Mouse (Mus musculus): Measurements from ENCODE around the gene Vars. TPM values are rescaled to one million over a fixed set of nuclear protein-coding genes. Genes with fewer than 3 reads are reported as not detected.

Vars gene
- polyA plus RNA-seq, 1 experiment from 2014 or later = 82.6 TPM

DNA sequence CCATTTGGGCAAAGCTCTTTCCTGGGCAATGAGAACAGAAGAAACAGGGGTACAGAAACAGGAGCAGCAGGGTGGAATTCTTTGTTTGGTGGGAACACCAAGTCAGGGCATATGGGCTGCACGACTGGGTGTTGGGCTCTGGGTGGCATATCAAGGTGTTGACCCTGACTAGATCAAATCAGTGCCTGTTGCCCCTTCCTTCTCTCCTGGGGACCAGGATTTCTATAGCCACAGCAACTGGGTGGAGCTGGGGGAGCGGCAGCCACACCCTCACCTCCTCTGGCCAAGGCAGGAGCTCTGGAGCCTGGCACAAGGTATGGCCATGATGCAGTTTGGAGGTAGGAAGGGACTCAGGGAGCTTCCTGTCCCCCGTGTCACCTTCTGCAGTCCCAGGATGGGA lies 17.4 kb downstream of the Vars start:
- Histone ChIP-seq H3K4me2 (no peak overlapping the region), H3K27me3 (replicated peaks) (peaks cover 5% of the 10 kb centered on the region; the same call in 1 of the 2 replicates), H3K9ac (no peak overlapping the region), H3K36me3 (peaks cover 34% of the 10 kb centered on the region), H3K4me1 (replicated peaks) (peaks cover 37% of the 10 kb centered on the region), H3K27ac (ENCODE audit: poor library complexity, severe bottlenecking) (no peak overlapping the region), H3K9me3 (replicated peaks) (no peaks in the 10 kb centered on the region), H3K4me3 (no peak overlapping the region)
- 68% methylated on average over 3 of the region's 3 CpGs for WGBS
- no peak for ATAC-seq (ENCODE audit: insufficient number of reproducible peaks, low FRiP score)

DNA sequence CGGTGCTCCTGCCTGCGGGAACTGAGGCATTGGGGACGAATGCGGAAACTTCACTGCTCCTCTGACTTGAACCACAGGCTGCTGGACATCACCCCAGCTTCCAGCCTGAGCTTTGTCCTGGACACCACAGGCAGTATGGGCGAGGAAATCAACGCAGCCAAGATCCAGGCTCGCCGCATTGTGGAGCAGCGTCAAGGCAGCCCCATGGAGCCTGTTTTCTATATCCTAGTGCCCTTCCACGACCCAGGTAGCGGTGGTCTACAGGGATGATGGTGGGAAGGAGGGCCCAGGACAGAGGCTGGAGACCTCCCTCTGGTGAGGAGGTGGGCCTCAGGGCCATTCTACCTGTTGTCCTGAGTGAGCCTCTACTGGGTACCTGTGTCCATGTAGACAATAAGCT lies 19.1 kb downstream of the Vars start:
- Histone ChIP-seq H3K36me3 (peaks cover 16% of the 10 kb centered on the region), H3K27ac (ENCODE audit: poor library complexity, severe bottlenecking) (no peak overlapping the region), H3K9ac (no peak overlapping the region), H3K27me3 (replicated peaks) (peaks cover 5% of the 10 kb centered on the region; the same call in 1 of the 2 replicates), H3K4me2 (no peak overlapping the region), H3K9me3 (replicated peaks) (no peaks in the 10 kb centered on the region), H3K4me1 (replicated peaks) (peaks cover 53% of the 10 kb centered on the region), H3K4me3 (no peak overlapping the region)
- ATAC-seq (ENCODE audit: insufficient number of reproducible peaks, low FRiP score) = no peak
- WGBS = 75% methylated on average over 11 of the region's 11 CpGs

DNA sequence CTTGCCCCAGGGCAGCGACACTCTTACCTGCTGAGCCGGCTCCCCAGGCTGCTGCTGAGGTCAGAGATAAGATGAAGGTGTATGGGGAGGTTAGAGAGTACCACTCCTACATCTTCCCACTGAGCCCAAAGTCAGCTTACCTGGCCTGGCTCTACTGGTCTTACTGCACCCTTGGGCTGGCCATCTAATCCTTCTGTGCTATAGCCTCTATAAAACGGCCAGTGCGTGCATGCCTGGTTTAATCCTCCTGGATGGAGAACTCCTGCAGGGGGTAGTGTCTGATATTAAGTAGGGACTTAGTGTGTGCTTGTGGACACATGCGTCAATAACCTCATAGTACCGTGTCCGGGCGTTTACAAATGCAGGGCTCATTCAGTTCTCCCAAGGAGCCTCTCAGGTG lies 19.8 kb downstream of the Vars start:
- no peak for ATAC-seq (ENCODE audit: insufficient number of reproducible peaks, low FRiP score)
- Histone ChIP-seq H3K36me3 (peaks cover 10% of the 10 kb centered on the region), H3K27me3 (replicated peaks) (peaks cover 5% of the 10 kb centered on the region; the same call in 1 of the 2 replicates), H3K4me1 (replicated peaks) (peaks cover 54% of the 10 kb centered on the region), H3K4me2 (no peak overlapping the region), H3K4me3 (no peak overlapping the region), H3K9me3 (replicated peaks) (no peaks in the 10 kb centered on the region), H3K27ac (ENCODE audit: poor library complexity, severe bottlenecking) (no peak overlapping the region), H3K9ac (no peak overlapping the region)
- WGBS = 85% methylated on average over 8 of the region's 8 CpGs

DNA sequence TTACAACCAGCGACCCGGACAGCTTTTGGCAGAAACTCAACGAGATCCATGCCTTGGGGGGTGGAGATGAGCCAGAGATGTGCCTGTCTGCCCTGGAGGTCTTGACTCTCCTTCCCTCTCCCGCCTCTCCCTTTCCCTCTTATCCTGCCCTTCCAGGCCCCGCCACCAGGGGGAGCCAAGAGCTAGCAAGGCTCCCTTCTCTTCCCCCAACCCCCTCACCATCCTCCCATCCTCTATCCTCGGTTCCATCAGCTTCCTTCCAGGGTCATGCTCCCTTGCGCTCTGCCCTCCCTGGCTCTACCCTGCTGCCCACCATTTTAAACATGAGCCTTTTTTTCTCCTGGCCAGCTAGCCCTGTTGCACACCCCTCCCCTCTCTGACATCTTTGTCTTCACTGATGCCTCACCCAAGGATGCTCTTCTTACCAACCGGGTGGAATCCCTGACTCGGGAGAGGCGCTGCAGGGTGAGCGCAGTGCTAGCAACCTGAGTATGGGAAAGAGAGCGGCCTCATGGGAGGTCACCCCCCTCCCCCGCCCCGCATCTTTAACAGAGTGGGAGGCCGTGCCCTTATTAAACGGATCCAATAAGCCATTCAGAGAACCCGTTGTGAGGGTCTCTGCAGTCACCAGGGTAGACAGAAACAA lies 20.5 kb downstream of the Vars start:
- Histone ChIP-seq H3K4me3 (peak overlapping the region; percentile 14), H3K9ac (peak overlapping the region; percentile 32; the same call in 1 of the 2 replicates), H3K27ac (ENCODE audit: poor library complexity, severe bottlenecking) (peak overlapping the region; percentile 83), H3K9me3 (replicated peaks) (no peaks in the 10 kb centered on the region), H3K4me2 (peak overlapping the region; percentile 55), H3K4me1 (replicated peaks) (peaks cover 52% of the 10 kb centered on the region), H3K36me3 (peaks cover 2% of the 10 kb centered on the region), H3K27me3 (replicated peaks) (peaks cover 5% of the 10 kb centered on the region; the same call in 1 of the 2 replicates)
- peak; percentile 49 for ATAC-seq (ENCODE audit: insufficient number of reproducible peaks, low FRiP score)
- WGBS = 6% methylated on average over 17 of the region's 17 CpGs

DNA sequence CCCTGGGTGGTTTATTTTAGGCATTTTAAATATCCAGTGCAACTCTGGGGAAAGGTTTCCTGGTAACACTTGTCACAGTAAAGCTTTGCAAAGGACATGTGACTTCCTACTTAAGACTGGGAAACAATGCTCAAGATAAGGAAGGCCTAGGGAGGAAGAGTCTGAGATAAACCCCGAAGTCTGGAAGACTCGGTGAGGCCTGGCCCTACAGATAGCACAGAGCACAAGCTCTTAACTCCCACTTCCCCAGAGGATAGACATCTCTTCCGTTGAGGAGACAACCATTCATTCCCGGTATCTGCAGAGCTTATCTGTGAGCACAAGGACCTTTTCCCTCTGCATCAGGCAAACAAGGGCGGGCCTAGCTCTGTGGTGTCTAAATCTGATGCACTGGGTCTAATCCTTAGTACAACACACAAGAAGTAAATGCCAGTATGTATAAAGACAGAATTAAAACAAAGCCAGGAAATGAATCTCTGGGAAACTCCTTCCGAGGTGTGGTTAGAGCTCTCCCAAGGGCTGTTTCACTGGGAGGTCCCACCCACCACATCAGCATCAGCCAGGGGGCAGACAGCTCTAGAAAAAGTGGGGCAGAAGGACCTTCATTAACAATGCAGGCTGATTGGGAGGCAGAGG lies 21.2 kb downstream of the Vars start:
- 14% methylated on average over 6 of the region's 6 CpGs for WGBS
- Histone ChIP-seq H3K27me3 (replicated peaks) (peaks cover 5% of the 10 kb centered on the region; the same call in 1 of the 2 replicates), H3K4me1 (replicated peaks) (peaks cover 50% of the 10 kb centered on the region), H3K4me2 (peak overlapping the region; percentile 55), H3K36me3 (no peaks in the 10 kb centered on the region), H3K9me3 (replicated peaks) (no peaks in the 10 kb centered on the region), H3K9ac (0 out of 2 replicates have a peak overlapping the region, but pooled peaks have one; percentile 32), H3K4me3 (no peak overlapping the region), H3K27ac (ENCODE audit: poor library complexity, severe bottlenecking) (peak overlapping the region; percentile 83)
- peak; percentile 85 for ATAC-seq (ENCODE audit: insufficient number of reproducible peaks, low FRiP score)

DNA sequence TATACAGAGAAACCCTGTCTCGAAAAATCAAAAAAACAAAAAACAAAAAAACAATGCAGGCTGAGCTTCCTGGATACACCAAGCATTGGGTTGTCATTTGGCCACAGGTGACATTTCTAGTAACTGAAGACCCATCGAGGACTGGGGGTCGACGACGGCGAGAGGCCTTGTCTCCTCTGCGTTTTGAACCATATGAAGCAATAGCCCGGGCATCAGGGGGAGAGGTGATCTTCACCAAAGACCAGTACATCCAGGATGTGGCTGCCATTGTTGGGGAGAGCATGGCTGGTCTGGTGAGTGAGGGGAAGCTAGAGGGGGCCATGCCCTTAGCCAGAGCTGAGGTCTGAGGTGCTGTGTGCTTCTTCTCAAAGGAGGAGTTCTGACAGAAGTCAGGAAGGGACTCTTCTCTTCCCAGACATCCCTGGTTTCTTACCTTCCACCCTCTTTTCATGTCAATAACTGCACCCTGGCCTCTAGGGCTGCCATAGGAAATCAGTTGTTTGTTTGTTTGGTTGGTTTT lies 21.8 kb downstream of the Vars start:
- no peaks in the 10 kb centered on the region for H3K36me3 ChIP-seq
- 91% methylated on average over 8 of the region's 8 CpGs for WGBS
- H3K27ac ChIP-seq (ENCODE audit: poor library complexity, severe bottlenecking) = peak overlapping the region; percentile 75
- no peak overlapping the region for H3K4me2 ChIP-seq
- peaks cover 56% of the 10 kb centered on the region for H3K4me1 ChIP-seq (replicated peaks)
- peaks cover 5% of the 10 kb centered on the region; the same call in 1 of the 2 replicates for H3K27me3 ChIP-seq (replicated peaks)
- H3K4me3 ChIP-seq = no peak overlapping the region
- H3K9me3 ChIP-seq (replicated peaks) = no peaks in the 10 kb centered on the region
- ATAC-seq (ENCODE audit: insufficient number of reproducible peaks, low FRiP score) = no peak
- no peak overlapping the region for H3K9ac ChIP-seq

DNA sequence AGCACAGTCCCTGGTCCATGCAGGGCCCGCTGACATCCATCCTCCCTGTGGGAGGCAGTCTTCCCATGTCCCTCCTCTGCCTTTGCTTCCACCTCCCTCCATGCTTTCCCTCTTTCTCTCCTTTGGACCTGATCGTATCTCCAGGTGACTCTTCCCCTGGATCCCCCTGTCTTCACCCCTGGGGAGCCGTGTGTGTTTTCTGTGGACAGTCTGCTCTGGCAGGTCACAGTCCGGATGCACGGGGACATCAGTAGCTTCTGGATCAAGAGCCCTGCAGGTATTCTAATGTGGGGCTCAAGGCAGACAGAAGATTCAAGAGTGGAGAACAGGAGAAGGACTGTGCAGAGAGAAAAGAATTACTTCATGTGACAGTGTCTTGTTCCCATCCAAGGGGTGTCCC lies 22.4 kb downstream of the Vars start:
- Histone ChIP-seq H3K36me3 (no peaks in the 10 kb centered on the region), H3K4me2 (no peak overlapping the region), H3K27me3 (replicated peaks) (peaks cover 5% of the 10 kb centered on the region; the same call in 1 of the 2 replicates), H3K4me3 (no peak overlapping the region), H3K9ac (no peak overlapping the region), H3K9me3 (replicated peaks) (no peaks in the 10 kb centered on the region), H3K27ac (ENCODE audit: poor library complexity, severe bottlenecking) (no peak overlapping the region), H3K4me1 (replicated peaks) (peaks cover 58% of the 10 kb centered on the region)
- ATAC-seq (ENCODE audit: insufficient number of reproducible peaks, low FRiP score) = no peak
- WGBS = 85% methylated on average over 5 of the region's 5 CpGs

DNA sequence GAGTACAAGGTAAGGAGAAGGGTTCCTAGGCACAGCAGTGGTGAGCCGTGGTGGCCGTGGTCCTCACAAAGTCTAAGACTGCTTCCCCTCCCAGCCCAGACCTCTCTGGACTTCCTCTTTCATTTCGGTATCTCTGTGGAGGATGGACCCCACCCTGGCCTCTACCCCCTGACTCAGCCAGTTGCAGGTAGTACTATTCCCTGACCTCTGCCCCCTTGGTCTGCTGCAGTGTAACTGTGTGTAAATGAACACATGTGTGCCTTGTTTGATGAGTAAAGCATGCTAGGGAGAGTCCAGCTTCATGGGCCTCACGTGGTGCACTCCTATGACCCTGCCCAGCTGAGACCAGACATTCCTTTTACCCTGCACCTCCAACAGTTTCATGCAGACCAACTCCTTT lies 23.0 kb downstream of the Vars start:
- no peak for ATAC-seq (ENCODE audit: insufficient number of reproducible peaks, low FRiP score)
- Histone ChIP-seq H3K4me2 (no peak overlapping the region), H3K27ac (ENCODE audit: poor library complexity, severe bottlenecking) (no peak overlapping the region), H3K9me3 (replicated peaks) (no peaks in the 10 kb centered on the region), H3K36me3 (no peaks in the 10 kb centered on the region), H3K4me3 (no peak overlapping the region), H3K4me1 (replicated peaks) (peaks cover 60% of the 10 kb centered on the region), H3K9ac (peak overlapping the region; percentile 6; the same call in 1 of the 2 replicates), H3K27me3 (replicated peaks) (0 out of 2 replicates have a peak, but pooled peaks cover 5% of the 10 kb centered on the region)
- 56% methylated on average over 4 of the region's 4 CpGs for WGBS

DNA sequence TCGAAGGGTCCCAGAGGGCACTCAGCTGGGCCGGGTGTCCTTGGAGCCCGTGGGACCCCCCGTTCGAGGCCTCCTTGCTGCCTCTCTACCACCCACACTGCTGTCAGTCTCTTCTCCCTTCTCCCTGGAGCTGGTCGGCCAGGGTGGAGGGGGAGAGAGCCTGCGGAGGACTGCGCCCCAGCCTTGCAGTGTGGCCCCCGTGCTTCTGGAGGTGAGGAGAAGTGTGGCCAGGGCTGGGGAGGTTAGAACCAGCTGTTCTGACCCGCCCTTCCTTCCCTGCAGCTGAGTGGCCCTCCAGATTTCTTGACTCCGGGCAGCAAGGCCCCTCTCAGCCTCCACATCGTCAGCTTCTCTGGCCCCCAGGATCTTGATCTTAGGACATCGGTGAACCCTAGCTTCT lies 23.5 kb downstream of the Vars start:
- H3K9ac ChIP-seq = peak overlapping the region; percentile 6; the same call in 1 of the 2 replicates
- ATAC-seq (ENCODE audit: insufficient number of reproducible peaks, low FRiP score) = no peak
- H3K36me3 ChIP-seq = no peaks in the 10 kb centered on the region
- H3K27ac ChIP-seq (ENCODE audit: poor library complexity, severe bottlenecking) = no peak overlapping the region
- H3K4me2 ChIP-seq = no peak overlapping the region
- no peaks in the 10 kb centered on the region for H3K9me3 ChIP-seq (replicated peaks)
- H3K27me3 ChIP-seq (replicated peaks) = 0 out of 2 replicates have a peak, but pooled peaks cover 5% of the 10 kb centered on the region
- no peak overlapping the region for H3K4me3 ChIP-seq
- 64% methylated on average over 12 of the region's 13 CpGs for WGBS
- H3K4me1 ChIP-seq (replicated peaks) = peaks cover 61% of the 10 kb centered on the region

DNA sequence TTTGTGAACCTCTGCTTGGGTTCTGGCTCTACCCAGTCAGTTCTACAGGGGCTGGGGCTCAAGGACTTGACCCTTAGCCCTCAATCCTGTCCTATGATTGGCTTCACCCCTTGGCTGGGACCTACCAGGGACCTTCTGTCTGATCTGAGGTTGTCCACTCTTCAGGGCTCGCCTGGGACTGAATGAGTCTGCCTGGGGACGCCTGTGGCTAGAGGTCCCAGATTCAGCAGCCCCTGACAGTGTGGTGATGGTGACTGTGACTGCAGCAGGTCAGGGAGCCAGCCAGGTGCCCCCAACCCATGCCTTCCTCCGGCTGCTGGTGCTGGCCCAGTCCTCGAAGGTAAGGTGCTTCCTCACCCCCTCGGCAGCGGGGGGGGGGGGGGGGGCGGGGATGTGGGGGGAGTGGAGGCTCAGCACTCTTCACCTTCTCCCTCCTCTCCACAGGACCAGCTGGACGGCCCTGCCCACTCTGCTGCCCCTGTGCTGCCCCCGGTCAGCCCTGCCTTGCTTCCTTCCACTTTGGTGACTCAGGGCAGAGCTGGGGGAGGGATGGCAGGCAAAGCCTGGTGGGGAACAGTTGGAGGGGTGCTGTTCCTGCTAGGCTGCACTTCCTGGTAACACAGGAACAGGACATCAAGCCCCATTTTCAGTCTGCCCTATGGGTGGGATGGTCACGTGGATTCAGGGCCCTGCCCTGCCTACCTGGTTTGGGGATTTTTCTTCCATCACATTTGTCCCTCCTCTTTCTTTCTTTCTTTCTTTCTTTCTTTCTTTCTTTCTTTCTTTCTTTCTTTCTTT lies 24.1 kb downstream of the Vars start:
- no peak overlapping the region for H3K4me2 ChIP-seq
- no peak for ATAC-seq (ENCODE audit: insufficient number of reproducible peaks, low FRiP score)
- H3K4me1 ChIP-seq (replicated peaks) = peaks cover 65% of the 10 kb centered on the region
- H3K27me3 ChIP-seq (replicated peaks) = 0 out of 2 replicates have a peak, but pooled peaks cover 5% of the 10 kb centered on the region
- H3K36me3 ChIP-seq = no peaks in the 10 kb centered on the region
- WGBS = 54% methylated on average over 10 of the region's 10 CpGs
- peak overlapping the region; percentile 42; the same call in 1 of the 2 replicates for H3K9ac ChIP-seq
- H3K9me3 ChIP-seq (replicated peaks) = no peaks in the 10 kb centered on the region
- no peak overlapping the region for H3K4me3 ChIP-seq
- H3K27ac ChIP-seq (ENCODE audit: poor library complexity, severe bottlenecking) = no peak overlapping the region; the same call in 1 of the 2 replicates

DNA sequence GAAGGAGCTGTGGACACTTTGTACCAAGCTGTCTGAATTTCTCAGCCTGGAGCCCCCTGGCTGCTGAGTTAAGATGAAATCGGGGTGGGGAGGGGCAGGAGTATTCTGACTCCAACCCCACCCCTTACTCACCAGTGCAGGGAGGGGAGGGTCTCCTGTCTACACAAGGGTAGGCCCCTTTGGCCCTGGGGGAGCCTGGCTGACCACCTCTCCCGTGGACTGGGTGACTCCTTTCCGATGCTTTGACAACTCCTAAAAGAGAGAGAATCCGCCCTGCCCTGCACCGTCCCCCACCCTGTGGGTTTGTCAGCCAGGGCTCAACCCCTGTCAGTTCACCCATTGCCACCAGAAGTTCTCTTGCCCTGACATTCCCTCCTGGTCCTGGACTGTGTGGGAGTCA lies 25.4 kb downstream of the Vars start:
- no peak overlapping the region for H3K4me3 ChIP-seq
- H3K9me3 ChIP-seq (replicated peaks) = no peaks in the 10 kb centered on the region
- H3K9ac ChIP-seq = no peak overlapping the region
- 80% methylated on average over 5 of the region's 5 CpGs for WGBS
- H3K27ac ChIP-seq (ENCODE audit: poor library complexity, severe bottlenecking) = no peak overlapping the region
- no peak overlapping the region for H3K4me2 ChIP-seq
- H3K4me1 ChIP-seq (replicated peaks) = peaks cover 62% of the 10 kb centered on the region
- no peaks in the 10 kb centered on the region for H3K36me3 ChIP-seq
- ATAC-seq (ENCODE audit: insufficient number of reproducible peaks, low FRiP score) = no peak
- no peaks in the 10 kb centered on the region for H3K27me3 ChIP-seq (replicated peaks)
